Mouse (Mus musculus) liver, embryonic 14.5 days (tissue): Measurements from ENCODE around the gene Grrp1. TPM values are rescaled to one million over a fixed set of nuclear protein-coding genes. Genes with fewer than 3 reads are reported as not detected.
A peak's percentile ranks its signal among the peaks of the same experiment; 100 is the strongest.

Experiments
- ATAC-seq: fragments of 200-750 bp; cut with Nextera tagmentation; 2 replicates; pipeline ENCODE4 v1.8.0; 2017; ENCODE audit warnings: moderate number of reproducible peaks, mild to moderate bottlenecking, moderate library complexity; ENCODE audit not compliant: insufficient read depth
- DNase-seq, 3 experiments: peaks; one replicate each; pipeline ENCODE4 v3.0.0-alpha.2; 2012 to 2013; ENCODE audit warnings: low read depth in 3 of 3, low spot score in 3 of 3
- H3K27ac ChIP-seq: fragments of 300-500 bp; sonication (generic); 2 replicates; pipeline ENCODE4 v1.5.1; 2014; ENCODE audit warnings: moderate library complexity, mild to moderate bottlenecking, control low read depth, inconsistent platforms
- H3K27me3 ChIP-seq: fragments of 300-500 bp; sonication (generic); 2 replicates; pipeline ENCODE4 v1.6.1; 2014; ENCODE audit warnings: mild to moderate bottlenecking, low read length, moderate library complexity; ENCODE audit not compliant: control insufficient read depth, insufficient read depth
- H3K36me3 ChIP-seq: fragments of 300-500 bp; sonication (generic); replicated peaks from 2 replicates; pipeline ENCODE4 v1.6.1; 2014; ENCODE audit warnings: low read depth; ENCODE audit not compliant: control insufficient read depth, insufficient read depth
- H3K4me1 ChIP-seq, 2 experiments: fragments of 200-500 bp in 1 of 2; fragments of 300-500 bp in 1 of 2; sonication (generic) in 1 of 2; replicated peaks; 2 replicates each; pipeline ENCODE4 v1.6.1; 2012 to 2014; ENCODE audit warnings: antibody characterized with exemption in 1 of 2, inconsistent platforms in 1 of 2, low read length in 1 of 2; ENCODE audit not compliant: control insufficient read depth in 2 of 2, insufficient read depth in 2 of 2
- H3K4me2 ChIP-seq: fragments of 300-500 bp; sonication (generic); 2 replicates; pipeline ENCODE4 v1.6.1; 2014; ENCODE audit warnings: low read depth, mild to moderate bottlenecking, control low read depth, moderate library complexity
- H3K4me3 ChIP-seq, 2 experiments: fragments of 200-500 bp in 1 of 2; fragments of 300-500 bp in 1 of 2; sonication (generic) in 1 of 2; 2 replicates each; pipeline ENCODE4 v1.5.1; 2012 to 2014; ENCODE audit warnings: low read depth in 2 of 2, low read length in 2 of 2, mild to moderate bottlenecking in 2 of 2, control low read depth in 1 of 2, inconsistent platforms in 1 of 2, moderate library complexity in 1 of 2; ENCODE audit not compliant: insufficient read depth in 1 of 2
- H3K9ac ChIP-seq: fragments of 300-500 bp; sonication (generic); replicated peaks from 2 replicates; pipeline ENCODE4 v1.6.1; 2014; ENCODE audit warnings: mild to moderate bottlenecking, control low read depth, moderate library complexity
- H3K9me3 ChIP-seq: fragments of 300-500 bp; sonication (generic); 2 replicates; pipeline ENCODE4 v1.6.1; 2016; ENCODE audit warnings: low read length, mixed read lengths; ENCODE audit not compliant: control insufficient read depth
- CTCF ChIP-seq: IDR thresholded peaks from 2 replicates; pipeline ENCODE4 v1.5.1; 2016; ENCODE audit warnings: antibody characterized with exemption, low read depth, control low read depth
- EP300 ChIP-seq: IDR thresholded peaks from 2 replicates; pipeline ENCODE4 v1.6.1; 2016; ENCODE audit warnings: antibody characterized with exemption, low read depth
- WGBS: fragments of 180-500 bp; shearing (Covaris S2); extraction: QIAGEN DNeasy Blood & Tissue Kit; methylation state at CpG from one replicate; pipeline ENCODE4 v1.1.7; 2014; ENCODE audit not compliant: insufficient replicate concordance; 5-methylcytosine and 5-hydroxymethylcytosine counted together
- polyA plus RNA-seq, 2 experiments: library from polyadenylated mRNA; depleted of rRNA in 1 of 2; stranded (reverse) in 1 of 2; unstranded in 1 of 2; fragments of >200 nt; fragmentation: Nextera tagmentation in 1 of 2; extraction: Ambion mirVana in 1 of 2; gene quantifications; 2 replicates each; pipeline versions ENCODE4 v1.2.1 to v1.2.3; 2012 to 2014

Grrp1 gene
- 0.77 and 1.1 TPM in 2 replicates for polyA plus RNA-seq (2012; rRNA removed)
- 0.40 and 0.55 TPM in 2 replicates for polyA plus RNA-seq (2014; fragmentation: Nextera tagmentation; extraction: Ambion mirVana)

DNA sequence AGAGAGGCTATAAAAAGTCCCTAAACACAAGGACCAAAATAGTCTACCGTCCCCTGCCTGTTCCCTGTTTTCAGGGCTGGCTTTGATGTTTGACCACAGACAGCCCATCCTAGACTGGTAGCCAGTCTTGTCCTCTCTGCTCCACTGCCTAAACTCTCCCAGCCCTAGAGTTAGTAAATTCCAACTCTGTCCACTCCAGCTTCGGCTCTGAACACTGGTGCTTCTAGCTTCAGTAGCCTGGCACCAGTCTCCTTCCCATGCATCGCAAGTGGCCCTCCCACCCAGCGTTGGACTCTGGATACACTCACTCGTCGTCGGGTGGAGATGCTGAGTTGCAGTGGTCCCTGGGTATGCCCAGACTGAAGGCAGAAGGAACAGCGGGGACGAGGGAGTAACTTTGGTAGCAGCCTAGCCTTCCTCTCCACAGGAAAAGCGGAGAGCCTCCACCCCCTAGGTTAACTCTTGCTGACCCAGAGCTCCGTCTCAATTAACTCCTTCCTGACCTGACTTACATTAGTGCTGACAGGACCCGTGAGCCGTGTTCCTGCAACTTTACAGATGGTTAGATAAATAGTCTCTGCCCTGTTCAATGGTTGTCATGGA is at the start of gene Grrp1:
TSS of gene Grrp1 (minus strand) at position 385 of the 603 bp plus-strand sequence.
- H3K27me3 ChIP-seq, result peaks cover 73% of the 10 kb centered on the region
- TF ChIP-seq EP300 (no peak), CTCF (no peak)
- WGBS, result 3% methylated on average over 13 of the region's 13 CpGs
- H3K4me2 ChIP-seq, result peak within 1 kb of the TSS; percentile 9; the same call in 1 of the 2 replicates
- no peaks in the 10 kb centered on the region for H3K36me3 ChIP-seq
- no peaks in the 10 kb centered on the region for H3K9me3 ChIP-seq
- ATAC-seq (no peak), DNase-seq (no peak)
- H3K27ac ChIP-seq, result no peak within 1 kb of the TSS
- peaks cover 0 to 18% of the 10 kb centered on the region in 2 experiments; a peak in 2 of 4 replicates for H3K4me1 ChIP-seq
- H3K9ac ChIP-seq, result no peak within 1 kb of the TSS
- peak within 1 kb of the TSS in 1 of 2 experiments; percentile 28; a peak in 2 of 4 replicates for H3K4me3 ChIP-seq

DNA sequence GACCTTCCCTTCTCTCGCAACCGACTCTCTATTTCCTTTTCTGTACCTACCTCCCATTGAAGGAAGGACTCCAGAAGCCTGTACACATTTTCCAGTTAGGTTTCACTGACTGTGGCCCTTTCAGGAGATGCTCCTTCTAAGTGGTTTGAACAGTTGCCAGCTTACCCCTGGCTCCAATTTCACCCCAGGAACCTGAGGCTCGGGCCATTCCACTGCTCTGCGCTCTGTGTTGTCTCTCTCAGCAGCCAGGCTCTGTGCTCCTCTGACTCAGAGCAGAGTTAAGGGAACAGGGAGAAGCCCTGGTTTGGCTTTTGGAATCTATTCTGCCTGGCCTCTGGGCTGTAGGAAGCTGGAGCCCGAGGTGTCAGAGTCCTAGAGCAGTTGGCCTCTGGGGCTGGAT is 48.2 kb upstream of the Grrp1 start:
- DNase-seq (no peak), ATAC-seq (no peak)
- H3K4me1 ChIP-seq, result no peaks in the 10 kb centered on the region
- no peaks in the 10 kb centered on the region for H3K27me3 ChIP-seq
- H3K4me2 ChIP-seq, result no peak overlapping the region
- no peak overlapping the region for H3K4me3 ChIP-seq
- no peaks in the 10 kb centered on the region for H3K9me3 ChIP-seq
- TF ChIP-seq EP300 (no peak), CTCF (no peak)
- H3K9ac ChIP-seq, result no peak overlapping the region
- 71% methylated on average over 5 of the region's 5 CpGs for WGBS
- H3K27ac ChIP-seq, result no peak overlapping the region
- H3K36me3 ChIP-seq, result no peaks in the 10 kb centered on the region

DNA sequence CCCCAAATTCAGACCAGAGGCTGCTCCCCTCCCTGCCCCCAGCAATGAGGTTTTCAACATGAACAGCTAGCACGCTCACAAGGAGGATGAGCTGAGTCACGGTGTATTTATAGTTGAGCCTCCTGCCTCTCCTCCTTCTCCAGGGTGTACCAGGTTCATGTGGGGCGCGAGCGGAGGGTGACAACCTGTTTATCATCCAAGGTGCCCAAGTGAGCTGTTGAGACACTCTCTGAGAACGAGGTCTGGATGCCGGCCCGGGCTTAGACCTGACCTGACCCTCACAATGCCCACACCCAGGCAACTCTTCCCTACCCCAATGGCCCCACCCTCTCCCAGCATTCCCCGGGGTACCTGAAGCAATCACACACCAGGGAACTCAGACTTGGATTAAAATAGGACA is 46.4 kb upstream of the Grrp1 start:
- Histone ChIP-seq H3K4me2 (no peak overlapping the region), H3K4me1 (no peaks in the 10 kb centered on the region), H3K36me3 (no peaks in the 10 kb centered on the region), H3K9me3 (no peaks in the 10 kb centered on the region), H3K27ac (no peak overlapping the region), H3K27me3 (no peaks in the 10 kb centered on the region), H3K4me3 (no peak overlapping the region), H3K9ac (no peak overlapping the region)
- TF ChIP-seq CTCF (no peak), EP300 (no peak)
- WGBS, result 46% methylated on average over 9 of the region's 9 CpGs
- ATAC-seq (no peak), DNase-seq (no peak)

DNA sequence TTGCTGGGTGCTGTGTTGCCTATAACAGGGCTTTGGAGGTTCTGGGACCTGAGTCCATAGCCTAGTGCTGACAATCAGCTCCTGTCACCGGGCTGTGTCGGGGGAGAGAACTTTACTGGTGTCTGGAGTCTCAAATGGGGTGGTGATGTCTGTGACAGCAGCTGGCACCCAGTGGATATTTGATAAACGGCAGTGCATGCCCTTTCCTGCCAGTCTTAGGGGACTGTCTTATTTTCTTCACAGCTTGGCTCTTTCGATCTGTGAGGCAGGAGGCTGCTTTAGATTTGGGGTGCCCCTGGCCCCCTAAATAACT is 45.5 kb upstream of the Grrp1 start:
- Histone ChIP-seq H3K27me3 (no peaks in the 10 kb centered on the region), H3K4me1 (no peaks in the 10 kb centered on the region), H3K9ac (no peak overlapping the region), H3K9me3 (no peaks in the 10 kb centered on the region), H3K4me2 (no peak overlapping the region), H3K4me3 (no peak overlapping the region), H3K27ac (no peak overlapping the region), H3K36me3 (no peaks in the 10 kb centered on the region)
- TF ChIP-seq EP300, result no peak
- no peak for TF ChIP-seq CTCF
- WGBS, result 37% methylated on average over 4 of the region's 4 CpGs
- ATAC-seq (no peak), DNase-seq (no peak)

DNA sequence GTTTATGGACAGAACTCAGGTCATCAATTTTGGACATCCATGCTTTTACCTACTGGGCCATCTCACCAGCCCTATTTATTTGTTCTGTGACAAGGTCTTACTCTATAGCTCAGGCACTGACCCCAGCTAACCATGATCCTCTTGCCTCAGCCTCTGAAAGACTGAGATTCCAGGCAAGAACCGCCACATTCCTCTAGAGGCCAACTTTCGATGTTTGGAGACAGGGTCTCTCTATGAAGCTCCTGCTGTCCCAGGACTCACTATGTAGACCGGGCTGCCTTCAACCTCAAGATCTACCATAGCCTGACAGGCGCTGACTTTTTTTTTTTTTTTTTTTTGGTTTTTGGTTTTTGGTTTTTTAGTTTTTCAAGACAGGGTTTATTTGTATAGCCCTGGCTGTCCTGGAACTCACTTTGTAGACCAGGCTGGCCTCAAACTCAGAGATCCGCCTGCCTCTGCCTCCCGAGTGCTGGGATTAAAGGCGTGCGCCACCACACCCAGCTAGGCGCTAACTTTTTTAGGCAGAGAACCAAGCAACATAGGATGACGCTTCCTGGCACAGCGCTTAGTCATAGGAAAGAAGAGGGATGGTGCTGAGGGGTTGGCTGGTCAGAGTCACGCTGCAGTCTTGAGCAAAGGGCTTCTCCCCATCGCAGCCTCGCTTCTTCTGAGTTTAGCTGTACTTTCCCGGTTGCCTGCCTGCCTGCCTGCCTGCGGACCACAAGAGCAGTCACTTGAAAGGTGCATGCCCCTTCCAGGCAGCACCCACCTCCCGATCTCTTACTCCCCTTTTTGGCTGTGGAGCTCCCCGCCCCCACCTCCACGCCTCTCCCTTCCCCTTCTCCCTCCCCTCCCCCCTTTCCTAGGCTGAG is 45.0 kb upstream of the Grrp1 start:
- no peaks in the 10 kb centered on the region for H3K36me3 ChIP-seq
- no peak overlapping the region for H3K9ac ChIP-seq
- no peak for DNase-seq
- H3K4me3 ChIP-seq, result no peak overlapping the region
- H3K4me1 ChIP-seq, result no peaks in the 10 kb centered on the region
- no peak for TF ChIP-seq CTCF
- no peak for TF ChIP-seq EP300
- 56% methylated on average over 18 of the region's 19 CpGs for WGBS
- H3K27me3 ChIP-seq, result no peaks in the 10 kb centered on the region
- H3K9me3 ChIP-seq, result no peaks in the 10 kb centered on the region
- no peak overlapping the region for H3K27ac ChIP-seq
- no peak overlapping the region for H3K4me2 ChIP-seq
- no peak for ATAC-seq
